Mouse (Mus musculus): ENCODE results near the gene Cfap45. TPM values are rescaled to one million over a fixed set of nuclear protein-coding genes. Genes with fewer than 3 reads are reported as not detected.

Cfap45 gene
- total and polyA plus RNA-seq, 3 experiments = 0.40 TPM; not detected in 2

GRCm38 (mm10) chr1:172593321-172593720 is 72.7 kb downstream of the Cfap45 start:
- no peaks in the 10 kb centered on the region for H3K79me2 ChIP-seq (ENCODE audit: control insufficient read depth, insufficient read depth, low read length, poor library complexity)
- no peaks in the 10 kb centered on the region for H3K36me3 ChIP-seq (ENCODE audit: control insufficient read depth in 1 of 2, insufficient read depth in 2 of 2, low read length in 2 of 2)
- no peaks in the 10 kb centered on the region for H3K9me3 ChIP-seq (replicated peaks; ENCODE audit: insufficient read depth, low read length)
- TF ChIP-seq MYC (IDR thresholded peaks at IDR 0.05; ENCODE audit: low read depth, low read length) (no peak), ELF1 (IDR thresholded peaks at IDR 0.05; ENCODE audit: low read depth, low read length) (no peak), ZKSCAN1 (IDR thresholded peaks at IDR 0.05; ENCODE audit: low read depth, low read length) (no peak), NRF1 (IDR thresholded peaks at IDR 0.05; ENCODE audit: insufficient read depth, low read depth, low read length, poor library complexity, severe bottlenecking) (no peak), RAD21 (IDR thresholded peaks at IDR 0.05; ENCODE audit: low read depth, low read length) (no peak), ZNF384 (IDR thresholded peaks at IDR 0.05; ENCODE audit: low read depth, low read length) (no peak), ETS1 (IDR thresholded peaks at IDR 0.05; ENCODE audit: low read depth, low read length) (no peak), HCFC1 (IDR thresholded peaks at IDR 0.05; ENCODE audit: low read depth, low read length) (no peak), POLR2AphosphoS2 (IDR thresholded peaks at IDR 0.05; ENCODE audit: low read length) (no peak)
- no peak for DNase-seq (ENCODE audit: low read depth, low spot score)
- peaks cover 0 to 5% of the 10 kb centered on the region in 2 experiments; a peak in 2 of 4 replicates for H3K27me3 ChIP-seq (ENCODE audit: control insufficient read depth in 1 of 2, insufficient read depth in 2 of 2, low read length in 2 of 2)
- no peak overlapping the region for H3K27ac ChIP-seq (ENCODE audit: control insufficient read depth, low read depth, low read length)
- H3K4me1 ChIP-seq (ENCODE audit: control insufficient read depth in 1 of 2, insufficient read depth in 2 of 2, low read length in 2 of 2) = no peaks in the 10 kb centered on the region
- H3K9ac ChIP-seq (ENCODE audit: control insufficient read depth, low read depth, low read length, poor library complexity, severe bottlenecking) = no peak overlapping the region
- H3K4me3 ChIP-seq (ENCODE audit: control insufficient read depth in 1 of 2, insufficient read depth in 1 of 2, low read depth in 2 of 2, low read length in 2 of 2) = no peak overlapping the region

GRCm38 (mm10) chr1:172593956-172594355 is 73.4 kb downstream of the Cfap45 start:
- Histone ChIP-seq H3K36me3 (ENCODE audit: control insufficient read depth in 1 of 2, insufficient read depth in 2 of 2, low read length in 2 of 2) (no peaks in the 10 kb centered on the region), H3K27ac (ENCODE audit: control insufficient read depth, low read depth, low read length) (no peak overlapping the region), H3K27me3 (ENCODE audit: control insufficient read depth in 1 of 2, insufficient read depth in 2 of 2, low read length in 2 of 2) (peaks cover 0 to 5% of the 10 kb centered on the region in 2 experiments; a peak in 2 of 4 replicates), H3K9ac (ENCODE audit: control insufficient read depth, low read depth, low read length, poor library complexity, severe bottlenecking) (no peak overlapping the region), H3K79me2 (ENCODE audit: control insufficient read depth, insufficient read depth, low read length, poor library complexity) (no peaks in the 10 kb centered on the region), H3K4me1 (ENCODE audit: control insufficient read depth in 1 of 2, insufficient read depth in 2 of 2, low read length in 2 of 2) (no peaks in the 10 kb centered on the region), H3K4me3 (ENCODE audit: control insufficient read depth in 1 of 2, insufficient read depth in 1 of 2, low read depth in 2 of 2, low read length in 2 of 2) (no peak overlapping the region), H3K9me3 (replicated peaks; ENCODE audit: insufficient read depth, low read length) (no peaks in the 10 kb centered on the region)
- no peak for DNase-seq (ENCODE audit: low read depth, low spot score)
- TF ChIP-seq POLR2AphosphoS5 (IDR thresholded peaks at IDR 0.05; ENCODE audit: borderline replicate concordance, low read depth, low read length) (no peak), MXI1 (IDR thresholded peaks at IDR 0.05; ENCODE audit: low read depth, low read length) (no peak), MAFK (IDR thresholded peaks at IDR 0.05; ENCODE audit: borderline replicate concordance, low read depth, low read length) (no peak), TCF12 (IDR thresholded peaks at IDR 0.05; ENCODE audit: low read depth, low read length) (no peak), SIN3A (IDR thresholded peaks at IDR 0.05; ENCODE audit: low read length) (no peak), EP300 (IDR thresholded peaks at IDR 0.05; ENCODE audit: low read depth in 1 of 2, low read length in 2 of 2) (no peak), JUND (IDR thresholded peaks at IDR 0.05; ENCODE audit: low read depth, low read length) (no peak), CHD1 (IDR thresholded peaks at IDR 0.05; ENCODE audit: low read depth, low read length) (no peak), CTCF (IDR thresholded peaks at IDR 0.05 in 2 of 3, conservative IDR thresholded peaks at IDR 0.05 in 1 of 3; ENCODE audit: control insufficient read depth in 1 of 3, insufficient read depth in 1 of 3, low read depth in 2 of 3, low read length in 3 of 3, poor library complexity in 1 of 3, severe bottlenecking in 1 of 3) (no peak), E2F4 (IDR thresholded peaks at IDR 0.05; ENCODE audit: borderline replicate concordance, low read depth, low read length) (no peak), RCOR1 (IDR thresholded peaks at IDR 0.05; ENCODE audit: low read depth, low read length) (no peak)
